Mouse (Mus musculus): Measurements from ENCODE around the gene Bcl2l15. TPM values are rescaled to one million over a fixed set of nuclear protein-coding genes. Genes with fewer than 3 reads are reported as not detected.

Bcl2l15 gene
- total RNA-seq, 1 experiment, result 1.4 TPM

GRCm38 (mm10) chr3:103859851-103860391 is 27.5 kb downstream of the Bcl2l15 start:
- H3K4me3 ChIP-seq (ENCODE audit: insufficient read depth in 1 of 2, low read depth in 1 of 2, low read length in 2 of 2, poor library complexity in 1 of 2, severe bottlenecking in 1 of 2), result no peak overlapping the region
- no peaks in the 10 kb centered on the region for H3K9me3 ChIP-seq (ENCODE audit: control insufficient read depth, insufficient read depth, low read depth, low read length)
- no peak overlapping the region for H3K9ac ChIP-seq (ENCODE audit: insufficient read depth, low read depth, low read length, poor library complexity, severe bottlenecking)
- H3K27ac ChIP-seq (ENCODE audit: insufficient read depth, low read depth, low read length, poor library complexity, severe bottlenecking), result no peak overlapping the region
- no peaks in the 10 kb centered on the region for H3K4me1 ChIP-seq (ENCODE audit: control insufficient read depth in 2 of 2, insufficient read depth in 2 of 2, low read length in 2 of 2, poor library complexity in 1 of 2)
- no peaks in the 10 kb centered on the region for H3K36me3 ChIP-seq (ENCODE audit: control insufficient read depth, insufficient read depth, low read length, poor library complexity, severe bottlenecking)
- no peak for TF ChIP-seq MAFK (IDR thresholded peaks at IDR 0.05; ENCODE audit: insufficient read depth, low read depth, low read length)
- DNase-seq (ENCODE audit: low read depth, low spot score), result no peak
- in situ Hi-C loops (cut with MboI; ENCODE audit: low sequenced_read_pairs in 2 of 2, unreplicated experiment in 2 of 2), result no loop called here

- no peaks in the 10 kb centered on the region for H3K9me3 ChIP-seq (ENCODE audit: control insufficient read depth, insufficient read depth, low read depth, low read length)
- in situ Hi-C loops (cut with MboI; ENCODE audit: low sequenced_read_pairs in 2 of 2, unreplicated experiment in 2 of 2), result no loop called here
- no peak overlapping the region for H3K9ac ChIP-seq (ENCODE audit: insufficient read depth, low read depth, low read length, poor library complexity, severe bottlenecking)
- no peak overlapping the region for H3K4me3 ChIP-seq (ENCODE audit: insufficient read depth in 1 of 2, low read depth in 1 of 2, low read length in 2 of 2, poor library complexity in 1 of 2, severe bottlenecking in 1 of 2)
- no peaks in the 10 kb centered on the region for H3K4me1 ChIP-seq (ENCODE audit: control insufficient read depth in 2 of 2, insufficient read depth in 2 of 2, low read length in 2 of 2, poor library complexity in 1 of 2)
- H3K36me3 ChIP-seq (ENCODE audit: control insufficient read depth, insufficient read depth, low read length, poor library complexity, severe bottlenecking), result no peaks in the 10 kb centered on the region
- TF ChIP-seq ZC3H11A (IDR thresholded peaks at IDR 0.05; ENCODE audit: borderline replicate concordance, low read depth, low read length) (no peak), MAFK (IDR thresholded peaks at IDR 0.05; ENCODE audit: insufficient read depth, low read depth, low read length) (no peak), CHD2 (IDR thresholded peaks at IDR 0.05; ENCODE audit: low read depth, low read length) (no peak), HCFC1 (IDR thresholded peaks at IDR 0.05; ENCODE audit: borderline replicate concordance, insufficient read depth, low read length) (no peak), ZNF384 (IDR thresholded peaks at IDR 0.05; ENCODE audit: low read depth, low read length) (no peak)
- no peak for DNase-seq (ENCODE audit: low read depth, low spot score)
- no peak overlapping the region for H3K27ac ChIP-seq (ENCODE audit: insufficient read depth, low read depth, low read length, poor library complexity, severe bottlenecking)
Observed at GRCm38 (mm10) chr3:103862721-103863220, 30.4 kb downstream of the Bcl2l15 start.

- TF ChIP-seq ZC3H11A (IDR thresholded peaks at IDR 0.05; ENCODE audit: borderline replicate concordance, low read depth, low read length) (no peak), CHD2 (IDR thresholded peaks at IDR 0.05; ENCODE audit: low read depth, low read length) (no peak), MAFK (IDR thresholded peaks at IDR 0.05; ENCODE audit: insufficient read depth, low read depth, low read length) (no peak), ZNF384 (IDR thresholded peaks at IDR 0.05; ENCODE audit: low read depth, low read length) (no peak)
- in situ Hi-C loops (cut with MboI; ENCODE audit: low sequenced_read_pairs in 2 of 2, unreplicated experiment in 2 of 2), result no loop called here
- H3K4me1 ChIP-seq (ENCODE audit: control insufficient read depth in 2 of 2, insufficient read depth in 2 of 2, low read length in 2 of 2, poor library complexity in 1 of 2), result no peaks in the 10 kb centered on the region
- H3K27ac ChIP-seq (ENCODE audit: insufficient read depth, low read depth, low read length, poor library complexity, severe bottlenecking), result no peak overlapping the region
- H3K36me3 ChIP-seq (ENCODE audit: control insufficient read depth, insufficient read depth, low read length, poor library complexity, severe bottlenecking), result no peaks in the 10 kb centered on the region
- DNase-seq (ENCODE audit: low read depth, low spot score), result no peak
- H3K9ac ChIP-seq (ENCODE audit: insufficient read depth, low read depth, low read length, poor library complexity, severe bottlenecking), result no peak overlapping the region
- H3K9me3 ChIP-seq (ENCODE audit: control insufficient read depth, insufficient read depth, low read depth, low read length), result no peaks in the 10 kb centered on the region
- H3K4me3 ChIP-seq (ENCODE audit: insufficient read depth in 1 of 2, low read depth in 1 of 2, low read length in 2 of 2, poor library complexity in 1 of 2, severe bottlenecking in 1 of 2), result no peak overlapping the region
Observed at GRCm38 (mm10) chr3:103864200-103864599, 31.8 kb downstream of the Bcl2l15 start.

- DNase-seq (ENCODE audit: low read depth, low spot score), result no peak
- Histone ChIP-seq H3K4me1 (ENCODE audit: control insufficient read depth in 2 of 2, insufficient read depth in 2 of 2, low read length in 2 of 2, poor library complexity in 1 of 2) (no peaks in the 10 kb centered on the region), H3K9ac (ENCODE audit: insufficient read depth, low read depth, low read length, poor library complexity, severe bottlenecking) (no peak overlapping the region), H3K27ac (ENCODE audit: insufficient read depth, low read depth, low read length, poor library complexity, severe bottlenecking) (no peak overlapping the region), H3K36me3 (ENCODE audit: control insufficient read depth, insufficient read depth, low read length, poor library complexity, severe bottlenecking) (no peaks in the 10 kb centered on the region), H3K4me3 (ENCODE audit: insufficient read depth in 1 of 2, low read depth in 1 of 2, low read length in 2 of 2, poor library complexity in 1 of 2, severe bottlenecking in 1 of 2) (no peak overlapping the region), H3K9me3 (ENCODE audit: control insufficient read depth, insufficient read depth, low read depth, low read length) (no peaks in the 10 kb centered on the region)
- TF ChIP-seq MAFK (IDR thresholded peaks at IDR 0.05; ENCODE audit: insufficient read depth, low read depth, low read length), result no peak
- TF ChIP-seq HCFC1 (IDR thresholded peaks at IDR 0.05; ENCODE audit: borderline replicate concordance, insufficient read depth, low read length), result no peak
- TF ChIP-seq ZC3H11A (IDR thresholded peaks at IDR 0.05; ENCODE audit: borderline replicate concordance, low read depth, low read length), result no peak
- TF ChIP-seq CHD2 (IDR thresholded peaks at IDR 0.05; ENCODE audit: low read depth, low read length), result no peak
- no peak for TF ChIP-seq ZNF384 (IDR thresholded peaks at IDR 0.05; ENCODE audit: low read depth, low read length)
- in situ Hi-C loops (cut with MboI; ENCODE audit: low sequenced_read_pairs in 2 of 2, unreplicated experiment in 2 of 2), result no loop called here
Observed at GRCm38 (mm10) chr3:103867424-103867971, 35.1 kb downstream of the Bcl2l15 start.

GRCm38 (mm10) chr3:103868008-103868407 is 35.6 kb downstream of the Bcl2l15 start:
- no peak for DNase-seq (ENCODE audit: low read depth, low spot score)
- no peak for TF ChIP-seq CHD2 (IDR thresholded peaks at IDR 0.05; ENCODE audit: low read depth, low read length)
- TF ChIP-seq HCFC1 (IDR thresholded peaks at IDR 0.05; ENCODE audit: borderline replicate concordance, insufficient read depth, low read length), result no peak
- TF ChIP-seq ZNF384 (IDR thresholded peaks at IDR 0.05; ENCODE audit: low read depth, low read length), result no peak
- TF ChIP-seq ZC3H11A (IDR thresholded peaks at IDR 0.05; ENCODE audit: borderline replicate concordance, low read depth, low read length), result no peak
- TF ChIP-seq MAFK (IDR thresholded peaks at IDR 0.05; ENCODE audit: insufficient read depth, low read depth, low read length), result no peak
- in situ Hi-C loops (cut with MboI; ENCODE audit: low sequenced_read_pairs in 2 of 2, unreplicated experiment in 2 of 2), result no loop called here

More at GRCm38 (mm10) chr3:103868008-103868407, 35.6 kb downstream of the Bcl2l15 start:
- no peaks in the 10 kb centered on the region for H3K36me3 ChIP-seq (ENCODE audit: control insufficient read depth, insufficient read depth, low read length, poor library complexity, severe bottlenecking)
- H3K4me1 ChIP-seq (ENCODE audit: control insufficient read depth in 2 of 2, insufficient read depth in 2 of 2, low read length in 2 of 2, poor library complexity in 1 of 2), result no peaks in the 10 kb centered on the region
- no peak overlapping the region for H3K27ac ChIP-seq (ENCODE audit: insufficient read depth, low read depth, low read length, poor library complexity, severe bottlenecking)
- H3K9me3 ChIP-seq (ENCODE audit: control insufficient read depth, insufficient read depth, low read depth, low read length), result no peaks in the 10 kb centered on the region
- no peak overlapping the region for H3K4me3 ChIP-seq (ENCODE audit: insufficient read depth in 1 of 2, low read depth in 1 of 2, low read length in 2 of 2, poor library complexity in 1 of 2, severe bottlenecking in 1 of 2)
- no peak overlapping the region for H3K9ac ChIP-seq (ENCODE audit: insufficient read depth, low read depth, low read length, poor library complexity, severe bottlenecking)
